Mouse (Mus musculus) kidney, postnatal 0 days (tissue): ENCODE measurements around the gene Zgrf1. TPM values are rescaled to one million over a fixed set of nuclear protein-coding genes. Genes with fewer than 3 reads are reported as not detected.

Experiments
- ATAC-seq: fragments of 200-750 bp; cut with Nextera tagmentation; replicated peaks from 2 replicates; pipeline ENCODE4 v1.8.0; 2017; ENCODE audit warnings: low read depth, moderate number of reproducible peaks, moderate TSS enrichment, moderate library complexity; ENCODE audit not compliant: low FRiP score
- DNase-seq: peaks from one replicate; pipeline ENCODE4 v3.0.0-alpha.2; 2016; ENCODE audit warnings: low spot score
- H3K27ac ChIP-seq: fragments of 300-500 bp; sonication (generic); 2 replicates; pipeline ENCODE4 v1.5.1; 2014; ENCODE audit warnings: mild to moderate bottlenecking
- H3K27me3 ChIP-seq: fragments of 300-500 bp; sonication (generic); 2 replicates; pipeline ENCODE4 v1.6.1; 2014; ENCODE audit warnings: low read length, mixed read lengths; ENCODE audit not compliant: insufficient read depth
- H3K36me3 ChIP-seq: fragments of 300-500 bp; sonication (generic); 2 replicates; pipeline ENCODE4 v1.6.1; 2014; ENCODE audit warnings: low read length, mixed read lengths; ENCODE audit not compliant: insufficient read depth
- H3K4me1 ChIP-seq: fragments of 300-500 bp; sonication (generic); replicated peaks from 2 replicates; pipeline ENCODE4 v1.6.1; 2014; ENCODE audit warnings: antibody characterized with exemption, low read length, mixed read lengths; ENCODE audit not compliant: insufficient read depth
- H3K4me2 ChIP-seq: fragments of 300-500 bp; sonication (generic); 2 replicates; pipeline ENCODE4 v1.6.1; 2014; ENCODE audit warnings: mild to moderate bottlenecking, low read length, moderate library complexity, mixed read lengths
- H3K4me3 ChIP-seq: fragments of 300-500 bp; sonication (generic); replicated peaks from 2 replicates; pipeline ENCODE4 v1.5.1; 2014; ENCODE audit warnings: low read depth, low read length
- H3K9ac ChIP-seq: fragments of 300-500 bp; sonication (generic); 2 replicates; pipeline ENCODE4 v1.6.1; 2014; ENCODE audit warnings: low read depth, low read length
- H3K9me3 ChIP-seq: fragments of 300-500 bp; sonication (generic); replicated peaks from 2 replicates; pipeline ENCODE4 v1.6.1; 2016; ENCODE audit warnings: low read length, inconsistent platforms, mixed read lengths
- CTCF ChIP-seq: IDR thresholded peaks from 2 replicates; pipeline ENCODE4 v1.5.1; 2016; ENCODE audit warnings: antibody characterized with exemption, low read depth, mild to moderate bottlenecking, moderate library complexity
- WGBS: fragments of 180-500 bp; shearing (Covaris S2); extraction: QIAGEN DNeasy Blood & Tissue Kit; methylation state at CpG from one replicate; pipeline ENCODE4 v1.1.7; 2014; 5-methylcytosine and 5-hydroxymethylcytosine counted together
- microRNA counts: library from miRNA; unstranded; fragments of <30 nt; microRNA quantifications from one replicate; lab custom pipeline; 2015
- microRNA-seq: library from miRNA; unstranded; fragments of <30 nt; microRNA quantifications from one replicate; pipeline ENCODE4, GENCODE M21; 2016
- polyA plus RNA-seq: library from polyadenylated mRNA; unstranded; fragments of >200 nt; fragmentation: Nextera tagmentation; extraction: Ambion mirVana; gene quantifications from 2 replicates; pipeline ENCODE4 v1.2.1, GENCODE M21; 2015

Zgrf1 gene
- polyA plus RNA-seq, 1 experiment from 2014 or later, result 2.3 TPM

GRCm38 (mm10) chr3:127646156-127646825 is 93.0 kb downstream of the Zgrf1 start:
- ATAC-seq (no peak), DNase-seq (no peak)
- Histone ChIP-seq H3K4me2 (no peak overlapping the region), H3K27ac (no peak overlapping the region), H3K9me3 (no peaks in the 10 kb centered on the region), H3K9ac (no peak overlapping the region), H3K4me3 (no peak overlapping the region), H3K4me1 (no peaks in the 10 kb centered on the region), H3K27me3 (peaks cover 29% of the 10 kb centered on the region), H3K36me3 (no peaks in the 10 kb centered on the region)
- no peak for TF ChIP-seq CTCF
- 55% methylated on average over 18 of the region's 18 CpGs for WGBS

GRCm38 (mm10) chr3:127651742-127652653 is 98.7 kb downstream of the Zgrf1 start:
- Histone ChIP-seq H3K27me3 (no peaks in the 10 kb centered on the region), H3K9me3 (no peaks in the 10 kb centered on the region), H3K36me3 (no peaks in the 10 kb centered on the region), H3K4me2 (no peak overlapping the region), H3K9ac (no peak overlapping the region), H3K4me1 (no peaks in the 10 kb centered on the region), H3K27ac (no peak overlapping the region), H3K4me3 (no peak overlapping the region)
- 64% methylated on average over 7 of the region's 7 CpGs for WGBS
- TF ChIP-seq CTCF, result no peak
- ATAC-seq (no peak), DNase-seq (no peak)

DNA sequence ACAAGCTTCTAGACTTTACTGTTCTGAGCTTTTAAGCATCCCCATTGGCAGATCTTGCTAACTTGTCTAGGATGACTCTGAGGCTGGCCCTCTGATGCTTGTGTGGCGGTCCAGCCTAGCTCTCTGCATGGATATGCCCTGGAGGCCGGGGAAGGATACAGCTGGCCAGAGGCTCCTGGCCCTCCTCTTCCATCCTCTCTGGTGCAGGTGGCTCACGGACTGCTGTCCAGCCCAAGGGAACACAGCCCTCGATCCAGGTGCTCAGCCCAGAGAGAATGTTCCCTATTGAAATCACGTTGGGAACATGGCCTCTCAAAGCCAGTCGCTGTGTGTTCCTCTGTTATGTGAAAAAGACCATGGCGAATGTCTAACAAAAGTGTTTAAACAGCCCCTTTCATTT is 107.4 kb downstream of the Zgrf1 start:
- WGBS, result 79% methylated on average over 7 of the region's 7 CpGs
- TF ChIP-seq CTCF, result no peak

DNA sequence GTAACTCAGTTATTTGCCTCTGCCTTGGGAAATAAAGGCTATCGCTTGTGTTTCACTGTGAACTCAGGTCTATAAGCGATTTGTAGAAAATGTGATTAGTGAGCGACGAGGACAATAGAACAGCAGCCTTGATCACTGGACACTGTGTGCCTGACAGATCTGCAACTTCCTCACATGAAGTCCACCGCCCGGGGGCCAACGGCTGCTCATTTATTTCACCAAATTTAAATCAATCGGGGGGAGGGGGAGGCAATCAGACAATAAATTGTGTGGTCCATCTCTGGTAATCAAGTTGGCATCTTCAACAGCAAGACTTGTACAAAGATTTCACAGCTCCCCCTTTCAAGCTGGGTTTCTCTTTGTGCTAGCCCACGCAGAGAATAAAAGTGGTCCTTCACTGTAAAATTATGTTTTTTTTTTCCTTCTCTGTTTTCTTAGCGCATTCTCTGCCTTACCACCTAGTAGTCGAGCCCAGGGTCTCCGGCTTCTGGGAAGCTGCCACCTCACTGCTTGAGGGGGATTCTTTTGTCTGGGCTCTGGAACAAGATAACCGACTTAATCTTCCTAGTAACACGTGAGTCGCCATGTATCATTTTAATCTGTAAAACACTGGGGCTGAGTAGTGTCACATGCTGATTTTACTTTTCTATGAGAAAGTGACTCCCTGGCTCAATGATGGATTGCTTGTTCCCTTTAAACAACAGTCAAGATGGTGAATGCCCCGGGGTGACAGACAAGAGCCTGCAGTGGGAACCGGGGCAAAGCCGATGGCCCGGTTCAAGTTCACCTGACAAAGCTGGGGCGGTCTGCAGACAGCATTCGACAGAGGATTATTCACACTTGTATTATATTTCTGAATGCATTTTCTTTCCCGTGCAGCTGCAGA is 108.6 kb downstream of the Zgrf1 start:
- no peak for ATAC-seq
- no peak overlapping the region for H3K27ac ChIP-seq
- H3K36me3 ChIP-seq, result no peaks in the 10 kb centered on the region
- H3K9me3 ChIP-seq, result no peaks in the 10 kb centered on the region
- WGBS, result 65% methylated on average over 22 of the region's 22 CpGs
- no peaks in the 10 kb centered on the region for H3K27me3 ChIP-seq
- H3K4me1 ChIP-seq, result no peaks in the 10 kb centered on the region
- no peak for DNase-seq
- H3K4me3 ChIP-seq, result no peak overlapping the region
- no peak overlapping the region for H3K4me2 ChIP-seq
- no peak overlapping the region for H3K9ac ChIP-seq
- TF ChIP-seq CTCF, result no peak

More for the DNA sequence above, 107.4 kb downstream of the Zgrf1 start:
- no peaks in the 10 kb centered on the region for H3K9me3 ChIP-seq
- no peak for ATAC-seq
- no peaks in the 10 kb centered on the region for H3K27me3 ChIP-seq
- H3K4me1 ChIP-seq, result no peaks in the 10 kb centered on the region
- H3K4me3 ChIP-seq, result no peak overlapping the region
- no peak overlapping the region for H3K4me2 ChIP-seq
- no peaks in the 10 kb centered on the region for H3K36me3 ChIP-seq
- no peak for DNase-seq
- H3K9ac ChIP-seq, result no peak overlapping the region
- no peak overlapping the region for H3K27ac ChIP-seq

MicroRNAs encoded within 50 kb of the gene (microRNA counts, 519-probe panel; counts per million panel counts)
- 330 counts per million, percentile 68 among the panel's probes with 10 or more counts for microRNA mmu-miR-302a (lab: Ali Mortazavi, UCI)
- 330 counts per million, percentile 68 among the panel's probes with 10 or more counts for microRNA mmu-miR-302b (lab: Ali Mortazavi, UCI)
- 330 counts per million, percentile 68 among the panel's probes with 10 or more counts for microRNA mmu-miR-302c (lab: Ali Mortazavi, UCI)
- microRNA mmu-miR-302d (lab: Ali Mortazavi, UCI), result 330 counts per million, percentile 68 among the panel's probes with 10 or more counts
- microRNA mmu-miR-367 (lab: Ali Mortazavi, UCI), result 330 counts per million, percentile 68 among the panel's probes with 10 or more counts

Small RNAs within 50 kb of the gene (microRNA-seq; reads per million reads assigned to microRNA genes)
- gene Mir302a, result not detected
- not detected for gene Mir302b
- not detected for gene Mir302c
- not detected for gene Mir302d
- gene Mir367, result not detected

Other genes with a start within 250 kb of the Zgrf1 start
- 4.1 and 4.7 TPM in 2 replicates for gene Ank2, start 54.1 kb upstream of the Zgrf1 start, polyA plus RNA-seq
- 46.1 and 52.2 TPM in 2 replicates for gene Larp7, start 140 bp upstream of the Zgrf1 start, polyA plus RNA-seq
- gene Neurog2, start 79.6 kb downstream of the Zgrf1 start, polyA plus RNA-seq, result not detected in 2 replicates
- gene Alpk1, start 227.0 kb downstream of the Zgrf1 start, polyA plus RNA-seq, result 0.61 and 0.75 TPM in 2 replicates
- 7.0 and 7.7 TPM in 2 replicates for gene Tifa, start 236.3 kb downstream of the Zgrf1 start, polyA plus RNA-seq